Mouse (Mus musculus): ENCODE measurements around the gene Id2.

GRCm38 (mm10) chr12:25074344-25074743, 22.6 kb downstream of the Id2 start:
- TF ChIP-seq CTCF (IDR thresholded peaks at IDR 0.05; ENCODE audit: low read depth, low read length) (no peak), POLR2A (IDR thresholded peaks at IDR 0.05; ENCODE audit: extremely low read depth, insufficient read depth, low read length) (no peak)

Data from liver, adult 2 months (tissue).